Mouse (Mus musculus): ENCODE measurements around the gene Pzp.

Gene Pzp

DNA sequence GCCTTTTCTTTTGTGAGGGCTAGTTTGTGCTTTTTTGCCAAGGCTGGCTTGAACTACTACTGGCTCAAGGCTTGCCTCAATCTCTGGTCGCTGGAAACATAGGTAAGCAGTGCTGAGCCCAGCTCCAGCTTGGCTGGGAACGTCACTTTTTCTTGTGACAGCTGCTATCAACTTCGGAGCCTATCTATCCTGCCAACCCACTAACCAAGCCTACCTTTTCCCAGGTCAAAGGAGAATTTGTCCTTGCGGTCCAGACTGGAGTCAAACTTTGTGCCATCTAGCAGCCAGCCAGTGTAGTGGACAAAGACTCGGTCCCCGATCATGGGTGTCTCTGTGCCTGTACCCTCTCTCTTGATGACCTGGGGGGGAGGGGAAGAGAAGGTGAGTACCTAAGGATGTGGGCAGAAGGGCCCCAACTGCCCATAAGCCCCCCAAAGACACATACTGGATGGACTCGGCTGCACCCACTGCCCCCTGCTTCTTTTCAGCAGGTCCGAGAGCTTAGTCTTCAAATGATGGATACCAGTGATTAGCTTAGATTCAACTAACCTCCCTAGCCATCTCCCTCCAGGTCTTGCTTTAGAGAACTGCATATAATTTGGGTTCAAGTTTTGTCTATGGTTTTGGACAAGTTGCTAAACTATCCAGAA is 90.0 kb downstream of the Pzp start:
- DNase-seq (ENCODE audit: low spot score in 2 of 2) = no peak

DNA sequence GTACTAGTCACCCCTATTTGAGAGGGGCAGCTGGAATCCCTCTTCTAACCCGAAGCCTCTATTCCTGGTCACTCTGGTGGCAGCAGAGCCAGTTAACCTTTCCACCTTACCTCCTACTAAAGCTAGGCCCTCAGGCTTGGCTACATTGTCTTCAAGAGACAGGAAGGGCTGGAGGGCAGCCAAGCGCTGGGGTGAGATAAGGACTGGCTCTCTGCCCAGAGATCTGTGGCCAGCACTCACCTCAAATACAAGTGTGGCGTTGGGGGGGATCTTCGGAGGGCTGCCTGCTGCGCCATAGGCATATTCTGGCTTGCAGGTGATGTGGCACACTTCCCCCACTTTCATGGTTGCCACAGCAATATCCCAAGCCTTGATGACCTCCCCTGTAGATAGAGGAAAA is 91.0 kb downstream of the Pzp start:
- DNase-seq (ENCODE audit: low spot score in 2 of 2) = no peak
